Mouse (Mus musculus): Measurements from ENCODE around the gene Gm17662. TPM values are rescaled to one million over a fixed set of nuclear protein-coding genes. Genes with fewer than 3 reads are reported as not detected.

Gene Gm17662
- total RNA-seq (2012; rRNA removed) = not detected in 2 replicates
- polyA plus RNA-seq (2012; ENCODE audit: insufficient read depth in 1 of 2, insufficient read length in 2 of 2, low read depth in 1 of 2, low replicate concordance in 2 of 2, missing spikeins in 1 of 2) = not detected

- H3K27ac ChIP-seq (ENCODE audit: control insufficient read depth, low read depth, low read length) = no peak within 1 kb of the TSS
These were observed at the start of gene Gm17662 for GRCm38 (mm10) chr4:104857029-104857428. Gene Gm17662, plus strand, starts transcription at chr4:104857329.

DNA sequence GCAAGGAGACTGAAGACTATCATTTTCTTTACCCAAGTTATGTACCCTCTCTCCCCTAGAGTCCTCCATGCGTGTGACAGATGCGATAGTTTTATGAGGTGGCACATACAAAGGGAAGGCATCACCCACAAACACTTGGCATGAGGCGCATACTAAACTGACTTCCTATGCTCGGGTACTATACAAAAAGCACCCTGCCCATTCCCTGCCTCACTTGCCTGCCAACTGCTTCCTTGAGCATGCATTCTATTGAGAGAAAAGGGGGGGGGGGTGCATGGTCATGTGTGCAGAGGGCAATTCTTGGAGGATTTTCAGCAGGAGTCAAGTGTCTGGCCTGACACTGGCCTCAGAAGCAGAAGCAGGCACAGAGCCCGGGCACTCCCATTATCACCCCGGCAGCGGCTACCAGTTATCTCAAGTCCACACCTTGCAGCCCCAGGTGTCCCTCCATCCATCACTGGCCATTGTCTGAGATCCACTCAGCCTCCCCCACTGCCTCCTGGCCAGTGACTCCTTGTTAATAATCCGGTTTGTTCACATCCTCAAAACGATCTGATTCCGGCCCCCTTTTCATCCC, 46.3 kb upstream of the Gm17662 start:
- Histone ChIP-seq H3K9ac (ENCODE audit: control insufficient read depth, low read depth, low read length, poor library complexity, severe bottlenecking) (no peak overlapping the region), H3K27me3 (ENCODE audit: control insufficient read depth in 1 of 2, insufficient read depth in 2 of 2, low read length in 2 of 2) (no peaks in the 10 kb centered on the region), H3K27ac (ENCODE audit: control insufficient read depth, low read depth, low read length) (no peak overlapping the region), H3K79me2 (ENCODE audit: control insufficient read depth, insufficient read depth, low read length, poor library complexity) (no peaks in the 10 kb centered on the region), H3K36me3 (ENCODE audit: control insufficient read depth in 1 of 2, insufficient read depth in 2 of 2, low read length in 2 of 2) (no peaks in the 10 kb centered on the region), H3K4me3 (ENCODE audit: control insufficient read depth in 1 of 2, insufficient read depth in 1 of 2, low read depth in 2 of 2, low read length in 2 of 2) (no peak overlapping the region), H3K9me3 (replicated peaks; ENCODE audit: insufficient read depth, low read length) (no peaks in the 10 kb centered on the region), H3K4me1 (ENCODE audit: control insufficient read depth in 1 of 2, insufficient read depth in 2 of 2, low read length in 2 of 2) (no peaks in the 10 kb centered on the region)
- TF ChIP-seq TCF12 (IDR thresholded peaks at IDR 0.05; ENCODE audit: low read depth, low read length) (no peak), HCFC1 (IDR thresholded peaks at IDR 0.05; ENCODE audit: low read depth, low read length) (no peak), ZMIZ1 (IDR thresholded peaks at IDR 0.05; ENCODE audit: low read depth, low read length) (no peak), MYC (IDR thresholded peaks at IDR 0.05; ENCODE audit: low read depth, low read length) (no peak), GATA1 (IDR thresholded peaks at IDR 0.05; ENCODE audit: low read depth, low read length) (no peak), SMC3 (IDR thresholded peaks at IDR 0.05; ENCODE audit: low read depth, low read length) (no peak), TAL1 (IDR thresholded peaks at IDR 0.05; ENCODE audit: low read length) (no peak), UBTF (IDR thresholded peaks at IDR 0.05; ENCODE audit: borderline replicate concordance, insufficient read depth, low read depth, low read length) (no peak), GABPA (IDR thresholded peaks at IDR 0.05; ENCODE audit: low read depth, low read length) (no peak), SIN3A (IDR thresholded peaks at IDR 0.05; ENCODE audit: low read length) (no peak), RCOR1 (IDR thresholded peaks at IDR 0.05; ENCODE audit: low read depth, low read length) (no peak), CHD2 (IDR thresholded peaks at IDR 0.05; ENCODE audit: low read length) (no peak), MEF2A (IDR thresholded peaks at IDR 0.05; ENCODE audit: extremely low read depth, insufficient replicate concordance, low read depth, low read length, poor library complexity, severe bottlenecking) (no peak), ZNF384 (IDR thresholded peaks at IDR 0.05; ENCODE audit: low read depth, low read length) (no peak), KAT2A (conservative IDR thresholded peaks at IDR 0.05; ENCODE audit: low read depth, low read length) (no peak)
- no peak for DNase-seq (ENCODE audit: low read depth, low spot score)

More at GRCm38 (mm10) chr4:104857029-104857428, at the start of gene Gm17662:
- Histone ChIP-seq H3K4me1 (ENCODE audit: control insufficient read depth in 1 of 2, insufficient read depth in 2 of 2, low read length in 2 of 2) (no peaks in the 10 kb centered on the region), H3K79me2 (ENCODE audit: control insufficient read depth, insufficient read depth, low read length, poor library complexity) (no peaks in the 10 kb centered on the region), H3K9ac (ENCODE audit: control insufficient read depth, low read depth, low read length, poor library complexity, severe bottlenecking) (no peak within 1 kb of the TSS), H3K36me3 (ENCODE audit: control insufficient read depth in 1 of 2, insufficient read depth in 2 of 2, low read length in 2 of 2) (no peaks in the 10 kb centered on the region), H3K27me3 (ENCODE audit: control insufficient read depth in 1 of 2, insufficient read depth in 2 of 2, low read length in 2 of 2) (no peaks in the 10 kb centered on the region), H3K4me3 (ENCODE audit: control insufficient read depth in 1 of 2, insufficient read depth in 1 of 2, low read depth in 2 of 2, low read length in 2 of 2) (no peak within 1 kb of the TSS), H3K9me3 (replicated peaks; ENCODE audit: insufficient read depth, low read length) (no peaks in the 10 kb centered on the region)
- DNase-seq (ENCODE audit: low read depth, low spot score) = no peak
- no peak for TF ChIP-seq USF2 (IDR thresholded peaks at IDR 0.05; ENCODE audit: borderline replicate concordance in 1 of 2, insufficient read depth in 1 of 2, low read depth in 1 of 2, low read length in 2 of 2)
- no peak for TF ChIP-seq POLR2AphosphoS5 (IDR thresholded peaks at IDR 0.05; ENCODE audit: borderline replicate concordance, low read depth, low read length)
- TF ChIP-seq NELFE (IDR thresholded peaks at IDR 0.05; ENCODE audit: low read depth, low read length) = no peak
- TF ChIP-seq MYB (IDR thresholded peaks at IDR 0.05; ENCODE audit: low read depth, low read length) = no peak
- no peak for TF ChIP-seq ZKSCAN1 (IDR thresholded peaks at IDR 0.05; ENCODE audit: low read depth, low read length)

Measured in MEL (cell line).